Mouse (Mus musculus): ENCODE results near the gene Nub1.

The Nub1 gene

GRCm38 (mm10) chr5:24701271-24701670 is 15.9 kb downstream of the Nub1 start:
- DNase-seq (ENCODE audit: low read depth): no peak

- no peak for DNase-seq (ENCODE audit: low read depth)
Observed at GRCm38 (mm10) chr5:24704615-24705014, 19.3 kb downstream of the Nub1 start.

- no peak for DNase-seq (ENCODE audit: low read depth)
Observed at GRCm38 (mm10) chr5:24709962-24710361, 24.6 kb downstream of the Nub1 start.

GRCm38 (mm10) chr5:24711615-24712014 is 26.3 kb downstream of the Nub1 start:
- DNase-seq (ENCODE audit: low read depth): no peak

GRCm38 (mm10) chr5:24713199-24713598 is 27.9 kb downstream of the Nub1 start:
- no peak for DNase-seq (ENCODE audit: low read depth)

- DNase-seq (ENCODE audit: low read depth): no peak
Observed at GRCm38 (mm10) chr5:24713987-24714386, 28.7 kb downstream of the Nub1 start.

GRCm38 (mm10) chr5:24718076-24718475 is 32.7 kb downstream of the Nub1 start:
- no peak for DNase-seq (ENCODE audit: low read depth)

- no peak for DNase-seq (ENCODE audit: low read depth)
Observed at GRCm38 (mm10) chr5:24719852-24720251, 34.5 kb downstream of the Nub1 start.

- DNase-seq (ENCODE audit: low read depth): no peak
Observed at GRCm38 (mm10) chr5:24723527-24724269, 38.4 kb downstream of the Nub1 start.

- DNase-seq (ENCODE audit: low read depth): no peak
Observed at GRCm38 (mm10) chr5:24724270-24724634, 38.9 kb downstream of the Nub1 start.

GRCm38 (mm10) chr5:24724805-24725204 is 39.5 kb downstream of the Nub1 start:
- DNase-seq (ENCODE audit: low read depth): no peak

GRCm38 (mm10) chr5:24725897-24726296 is 40.6 kb downstream of the Nub1 start:
- no peak for DNase-seq (ENCODE audit: low read depth)

GRCm38 (mm10) chr5:24726901-24727836 is 41.8 kb downstream of the Nub1 start:
- no peak for DNase-seq (ENCODE audit: low read depth)

- DNase-seq (ENCODE audit: low read depth): no peak
Observed at GRCm38 (mm10) chr5:24729797-24730487, 44.6 kb downstream of the Nub1 start.

GRCm38 (mm10) chr5:24730488-24730871 is 45.1 kb downstream of the Nub1 start, which contains the start of gene Wdr86:
Gene Wdr86, minus strand, starts transcription at chr5:24730727.
- no peak for DNase-seq (ENCODE audit: low read depth)

GRCm38 (mm10) chr5:24730986-24731385 is 45.7 kb downstream of the Nub1 start:
- no peak for DNase-seq (ENCODE audit: low read depth)

GRCm38 (mm10) chr5:24733134-24733533 is 47.8 kb downstream of the Nub1 start:
- DNase-seq (ENCODE audit: low read depth): no peak

GRCm38 (mm10) chr5:24733771-24734426 is 48.6 kb downstream of the Nub1 start:
- DNase-seq (ENCODE audit: low read depth): no peak

- DNase-seq (ENCODE audit: low read depth): no peak
Observed at GRCm38 (mm10) chr5:24737595-24737994, 52.3 kb downstream of the Nub1 start.

GRCm38 (mm10) chr5:24738517-24738916 is 53.2 kb downstream of the Nub1 start:
- DNase-seq (ENCODE audit: low read depth): no peak

GRCm38 (mm10) chr5:24739141-24739753 is 53.9 kb downstream of the Nub1 start:
- DNase-seq (ENCODE audit: low read depth): no peak
